Mouse (Mus musculus): ENCODE results near the gene Gm7137.
"Not testable (repeated sequence)": the region's sequence is repeated elsewhere in the genome, so short reads cannot be mapped to it uniquely, and the experiment has no call there.

GRCm38 (mm10) chr10:77752312-77752711 lies 35.7 kb downstream of the Gm7137 start:
- not testable (repeated sequence) for TF ChIP-seq POLR2A (IDR thresholded peaks at IDR 0.05; ENCODE audit: borderline replicate concordance, insufficient read depth, low read length); CTCF (IDR thresholded peaks at IDR 0.05; ENCODE audit: borderline replicate concordance, insufficient read depth, low read depth, low read length)
